In genomic region chr19:4883961-4884360, GRCm38 (mm10) we compare ENCODE assay signal across 18 mouse cellular contexts. TPM values are rescaled to one million over a fixed set of nuclear protein-coding genes. Genes with fewer than 3 reads are reported as not detected.
DNase-seq lines count a peak whose midpoint lies in the region; ATAC-seq lines count a peak whose summit lies in the region.
"Had no signal": no experiment of that assay in that cellular context is flagged by ENCODE, and none has a peak within 500 bp of the region (broad histone marks: within the 10 kb centered on the region; RNA-seq: fewer than 3 reads in every experiment).

No protein-coding gene starts in this region.

- 65% methylated on average over 4 of the region's 4 CpGs for WGBS in liver, embryonic 11.5 days
- 38% methylated on average over 4 of the region's 4 CpGs for WGBS in liver, embryonic 15.5 days (ENCODE audit: insufficient replicate concordance)
- WGBS in kidney, embryonic 16.5 days, result 84% methylated on average over 4 of the region's 4 CpGs
- WGBS in midbrain, embryonic 13.5 days, result 84% methylated on average over 4 of the region's 4 CpGs

- no peak for DNase-seq in liver, embryonic 11.5 days (ENCODE audit: low spot score)
- no peak for DNase-seq in ovary, postnatal 10 days (ENCODE audit: low spot score)
- DNase-seq: adrenal gland, postnatal 10 days; cerebellum, adult 18-20 months; cerebellum, adult 9-11 months; gastrocnemius, postnatal 36 days; heart, adult 11 months; heart, postnatal 36 days had no signal

- no peaks in the 10 kb centered on the region for H3K27me3 ChIP-seq in liver, embryonic 11.5 days (replicated peaks; ENCODE audit: control insufficient read depth, insufficient read depth, low read length)
- no peaks in the 10 kb centered on the region for H3K27me3 ChIP-seq in liver, embryonic 15.5 days
- no peaks in the 10 kb centered on the region for H3K27me3 ChIP-seq in kidney, embryonic 16.5 days (ENCODE audit: insufficient read depth, low read length)
- no peaks in the 10 kb centered on the region for H3K27me3 ChIP-seq in midbrain, embryonic 13.5 days
- H3K27me3 ChIP-seq: embryonic facial prominence, embryonic 15.5 days had no signal

- H3K4me1 ChIP-seq in liver, embryonic 11.5 days (replicated peaks; ENCODE audit: control insufficient read depth, insufficient read depth, low read length), result peaks cover 10% of the 10 kb centered on the region
- peaks cover 57% of the 10 kb centered on the region for H3K4me1 ChIP-seq in liver, embryonic 15.5 days (replicated peaks)
- peaks cover 4% of the 10 kb centered on the region for H3K4me1 ChIP-seq in kidney, embryonic 16.5 days (ENCODE audit: insufficient read depth, low read length)
- H3K4me1 ChIP-seq in midbrain, embryonic 13.5 days (replicated peaks), result peaks cover 17% of the 10 kb centered on the region

- no peaks in the 10 kb centered on the region for H3K9me3 ChIP-seq in liver, embryonic 11.5 days (ENCODE audit: control insufficient read depth, low read length)
- no peaks in the 10 kb centered on the region for H3K9me3 ChIP-seq in liver, embryonic 15.5 days (replicated peaks)
- no peaks in the 10 kb centered on the region for H3K9me3 ChIP-seq in kidney, embryonic 16.5 days (ENCODE audit: low read length)
- no peaks in the 10 kb centered on the region for H3K9me3 ChIP-seq in midbrain, embryonic 13.5 days
- H3K9me3 ChIP-seq: embryonic facial prominence, embryonic 15.5 days; heart, embryonic 13.5 days had no signal

- no peak overlapping the region for H3K27ac ChIP-seq in liver, embryonic 11.5 days (ENCODE audit: low read depth, low read length)
- peak overlapping the region; percentile 70 for H3K27ac ChIP-seq in liver, embryonic 15.5 days (replicated peaks)
- no peak overlapping the region for H3K27ac ChIP-seq in kidney, embryonic 16.5 days (ENCODE audit: low read length)
- no peak overlapping the region for H3K27ac ChIP-seq in midbrain, embryonic 13.5 days
- H3K27ac ChIP-seq: embryonic facial prominence, embryonic 15.5 days; heart, embryonic 13.5 days had no signal

- no peak overlapping the region for H3K4me3 ChIP-seq in liver, embryonic 11.5 days (ENCODE audit: low read depth, low read length)
- H3K4me3 ChIP-seq in liver, embryonic 15.5 days (replicated peaks), result no peak overlapping the region
- no peak overlapping the region for H3K4me3 ChIP-seq in kidney, embryonic 16.5 days (ENCODE audit: low read length)
- no peak overlapping the region for H3K4me3 ChIP-seq in midbrain, embryonic 13.5 days (replicated peaks)
- H3K4me3 ChIP-seq: embryonic facial prominence, embryonic 15.5 days; heart, embryonic 13.5 days had no signal

- H3K36me3 ChIP-seq in liver, embryonic 11.5 days (ENCODE audit: control insufficient read depth, insufficient read depth, low read length), result peaks cover 5% of the 10 kb centered on the region; the same call in 1 of the 2 replicates
- peaks cover 42% of the 10 kb centered on the region for H3K36me3 ChIP-seq in liver, embryonic 15.5 days (replicated peaks)
- no peaks in the 10 kb centered on the region for H3K36me3 ChIP-seq in kidney, embryonic 16.5 days (ENCODE audit: insufficient read depth, low read length)
- peaks cover 22% of the 10 kb centered on the region for H3K36me3 ChIP-seq in midbrain, embryonic 13.5 days

- no peak overlapping the region for H3K4me2 ChIP-seq in liver, embryonic 11.5 days
- H3K4me2 ChIP-seq in liver, embryonic 15.5 days, result peak overlapping the region; percentile 23
- no peak overlapping the region for H3K4me2 ChIP-seq in kidney, embryonic 16.5 days (replicated peaks; ENCODE audit: low read depth, low read length)
- no peak overlapping the region for H3K4me2 ChIP-seq in midbrain, embryonic 13.5 days (replicated peaks)
- H3K4me2 ChIP-seq: embryonic facial prominence, embryonic 15.5 days; heart, embryonic 13.5 days had no signal

- no peak overlapping the region for H3K9ac ChIP-seq in liver, embryonic 11.5 days (ENCODE audit: low read depth, low read length)
- peak overlapping the region; percentile 35; the same call in 1 of the 2 replicates for H3K9ac ChIP-seq in liver, embryonic 15.5 days
- no peak overlapping the region for H3K9ac ChIP-seq in kidney, embryonic 16.5 days (replicated peaks; ENCODE audit: low read length)
- no peak overlapping the region for H3K9ac ChIP-seq in midbrain, embryonic 13.5 days (replicated peaks)
- H3K9ac ChIP-seq: embryonic facial prominence, embryonic 15.5 days; heart, embryonic 13.5 days had no signal

- ATAC-seq in erythroblast, adult 5-6 weeks (replicated peaks; ENCODE audit: low FRiP score, poor library complexity, severe bottlenecking), result peak; percentile 82
- peak; percentile 85 for ATAC-seq in liver, embryonic 11.5 days (replicated peaks; ENCODE audit: low FRiP score)
- peak; percentile 89 for ATAC-seq in liver, embryonic 15.5 days (ENCODE audit: insufficient read depth)
- ATAC-seq in megakaryocyte-erythroid progenitor cell, adult 5-6 weeks (replicated peaks; ENCODE audit: low FRiP score, low TSS enrichment, poor library complexity, severe bottlenecking), result peak; percentile 58
- no peak for ATAC-seq in kidney, embryonic 16.5 days (ENCODE audit: low FRiP score, low TSS enrichment)
- no peak for ATAC-seq in midbrain, embryonic 13.5 days
- ATAC-seq: forebrain, embryonic 14.5 days; hindbrain, embryonic 16.5 days had no signal

RNA-seq across cellular contexts. Expression of gene Zdhhc24, which starts 5.5 kb away (rescaled TPM):
- 4.0 and 12.1 TPM in 2 replicates for total RNA-seq in erythroblast, adult 5-6 weeks (2015; ENCODE audit: low replicate concordance)
- total RNA-seq in erythroblast, adult 5-6 weeks (2017; ENCODE audit: low replicate concordance), result 9.6 and 10.5 TPM in 2 replicates
- polyA plus RNA-seq in liver, embryonic 11.5 days (2014; fragmentation: Nextera tagmentation; extraction: Ambion mirVana), result 12.2 and 13.6 TPM in 2 replicates
- polyA plus RNA-seq in liver, embryonic 15.5 days (2015; fragmentation: Nextera tagmentation; extraction: Ambion mirVana), result 9.7 and 10.9 TPM in 2 replicates
- 16.5 and 20.3 TPM in 2 replicates for total RNA-seq in megakaryocyte-erythroid progenitor cell, adult 5-6 weeks (2014; fragmentation: Nextera tagmentation)
- total RNA-seq in megakaryocyte-erythroid progenitor cell, adult 5-6 weeks (2017), result 8.8 and 13.2 TPM in 2 replicates
- 14.2 and 15.3 TPM in 2 replicates for polyA plus RNA-seq in kidney, embryonic 16.5 days (2015; fragmentation: Nextera tagmentation; extraction: Ambion mirVana)
- polyA plus RNA-seq in midbrain, embryonic 13.5 days (2015; fragmentation: Nextera tagmentation; extraction: Ambion mirVana), result 22.7 and 24.1 TPM in 2 replicates

RNA-seq across cellular contexts. Expression of gene Actn3, which starts 6.3 kb away (rescaled TPM):
- not detected in 2 replicates for total RNA-seq in erythroblast, adult 5-6 weeks (2015; ENCODE audit: low replicate concordance)
- total RNA-seq in erythroblast, adult 5-6 weeks (2017; ENCODE audit: low replicate concordance), result 0.56 TPM in 1 of 2 replicates, not detected in the other
- 1.9 and 2.1 TPM in 2 replicates for polyA plus RNA-seq in liver, embryonic 11.5 days (2014; fragmentation: Nextera tagmentation; extraction: Ambion mirVana)
- polyA plus RNA-seq in liver, embryonic 15.5 days (2015; fragmentation: Nextera tagmentation; extraction: Ambion mirVana), result 0.85 and 1.2 TPM in 2 replicates
- total RNA-seq in megakaryocyte-erythroid progenitor cell, adult 5-6 weeks (2014; fragmentation: Nextera tagmentation), result 2.2 and 4.0 TPM in 2 replicates
- total RNA-seq in megakaryocyte-erythroid progenitor cell, adult 5-6 weeks (2017), result 1.0 TPM in 1 of 2 replicates, not detected in the other
- 9.4 and 11.0 TPM in 2 replicates for polyA plus RNA-seq in kidney, embryonic 16.5 days (2015; fragmentation: Nextera tagmentation; extraction: Ambion mirVana)
- 1.2 and 1.4 TPM in 2 replicates for polyA plus RNA-seq in midbrain, embryonic 13.5 days (2015; fragmentation: Nextera tagmentation; extraction: Ambion mirVana)

RNA-seq across cellular contexts. Expression of gene Bbs1, which starts 22.5 kb away (rescaled TPM):
- total RNA-seq in erythroblast, adult 5-6 weeks (2015; ENCODE audit: low replicate concordance), result 0.84 and 1.5 TPM in 2 replicates
- total RNA-seq in erythroblast, adult 5-6 weeks (2017; ENCODE audit: low replicate concordance), result 0.42 and 1.2 TPM in 2 replicates
- 1.2 and 2.5 TPM in 2 replicates for polyA plus RNA-seq in liver, embryonic 11.5 days (2014; fragmentation: Nextera tagmentation; extraction: Ambion mirVana)
- 1.0 TPM in 2 replicates for polyA plus RNA-seq in liver, embryonic 15.5 days (2015; fragmentation: Nextera tagmentation; extraction: Ambion mirVana)
- 1.5 and 2.5 TPM in 2 replicates for total RNA-seq in megakaryocyte-erythroid progenitor cell, adult 5-6 weeks (2014; fragmentation: Nextera tagmentation)
- total RNA-seq in megakaryocyte-erythroid progenitor cell, adult 5-6 weeks (2017), result 0.65 TPM in 1 of 2 replicates, not detected in the other
- polyA plus RNA-seq in kidney, embryonic 16.5 days (2015; fragmentation: Nextera tagmentation; extraction: Ambion mirVana), result 6.5 and 7.2 TPM in 2 replicates
- polyA plus RNA-seq in midbrain, embryonic 13.5 days (2015; fragmentation: Nextera tagmentation; extraction: Ambion mirVana), result 12.6 and 12.8 TPM in 2 replicates

RNA-seq across cellular contexts. Expression of gene Ctsf, which starts 29.0 kb away (rescaled TPM):
- 79.7 and 90.9 TPM in 2 replicates for total RNA-seq in erythroblast, adult 5-6 weeks (2015; ENCODE audit: low replicate concordance)
- total RNA-seq in erythroblast, adult 5-6 weeks (2017; ENCODE audit: low replicate concordance), result 51.5 and 94.7 TPM in 2 replicates
- polyA plus RNA-seq in liver, embryonic 11.5 days (2014; fragmentation: Nextera tagmentation; extraction: Ambion mirVana), result 13.2 and 13.3 TPM in 2 replicates
- polyA plus RNA-seq in liver, embryonic 15.5 days (2015; fragmentation: Nextera tagmentation; extraction: Ambion mirVana), result 25.8 and 28.8 TPM in 2 replicates
- 1.3 and 2.9 TPM in 2 replicates for total RNA-seq in megakaryocyte-erythroid progenitor cell, adult 5-6 weeks (2014; fragmentation: Nextera tagmentation)
- 2.7 and 7.5 TPM in 2 replicates for total RNA-seq in megakaryocyte-erythroid progenitor cell, adult 5-6 weeks (2017)
- 66.6 and 76.7 TPM in 2 replicates for polyA plus RNA-seq in kidney, embryonic 16.5 days (2015; fragmentation: Nextera tagmentation; extraction: Ambion mirVana)
- polyA plus RNA-seq in midbrain, embryonic 13.5 days (2015; fragmentation: Nextera tagmentation; extraction: Ambion mirVana), result 59.0 and 67.5 TPM in 2 replicates
- total RNA-seq: MEL had no signal

RNA-seq across cellular contexts. Expression of gene Dpp3, which starts 44.1 kb away (rescaled TPM):
- total RNA-seq in erythroblast, adult 5-6 weeks (2015; ENCODE audit: low replicate concordance), result 4.6 and 7.5 TPM in 2 replicates
- 6.0 and 7.3 TPM in 2 replicates for total RNA-seq in erythroblast, adult 5-6 weeks (2017; ENCODE audit: low replicate concordance)
- 114 and 131 TPM in 2 replicates for polyA plus RNA-seq in liver, embryonic 11.5 days (2014; fragmentation: Nextera tagmentation; extraction: Ambion mirVana)
- polyA plus RNA-seq in liver, embryonic 15.5 days (2015; fragmentation: Nextera tagmentation; extraction: Ambion mirVana), result 46.0 and 47.8 TPM in 2 replicates
- 53.8 and 62.2 TPM in 2 replicates for total RNA-seq in megakaryocyte-erythroid progenitor cell, adult 5-6 weeks (2014; fragmentation: Nextera tagmentation)
- total RNA-seq in megakaryocyte-erythroid progenitor cell, adult 5-6 weeks (2017), result 40.7 and 51.4 TPM in 2 replicates
- polyA plus RNA-seq in kidney, embryonic 16.5 days (2015; fragmentation: Nextera tagmentation; extraction: Ambion mirVana), result 113 and 124 TPM in 2 replicates
- polyA plus RNA-seq in midbrain, embryonic 13.5 days (2015; fragmentation: Nextera tagmentation; extraction: Ambion mirVana), result 143 TPM in 2 replicates

Comparison
In these comparisons a context has a peak if more than half of its experiments do, and no peak if none do; other contexts are left out.
1. ATAC-seq: peak in erythroblast, adult 5-6 weeks (single experiment), liver, embryonic 11.5 days (single experiment), liver, embryonic 15.5 days (single experiment) and megakaryocyte-erythroid progenitor cell, adult 5-6 weeks (single experiment); none in kidney, embryonic 16.5 days (single experiment) and midbrain, embryonic 13.5 days (single experiment).